Mouse (Mus musculus) adrenal gland, postnatal 25 days (tissue): ENCODE data around the gene Pgpep1l. TPM values are rescaled to one million over a fixed set of nuclear protein-coding genes. Genes with fewer than 3 reads are reported as not detected.

ENCODE experiments used
- DNase-seq: peaks from one replicate; pipeline ENCODE4 v3.0.0; 2021; ENCODE audit warnings: mixed read lengths
- total RNA-seq: library from RNA; stranded (reverse); gene quantifications from 2 replicates; pipeline ENCODE4 v1.2.3, GENCODE M21; 2021

The Pgpep1l gene
- total RNA-seq, 1 experiment from 2014 or later: not detected

DNA sequence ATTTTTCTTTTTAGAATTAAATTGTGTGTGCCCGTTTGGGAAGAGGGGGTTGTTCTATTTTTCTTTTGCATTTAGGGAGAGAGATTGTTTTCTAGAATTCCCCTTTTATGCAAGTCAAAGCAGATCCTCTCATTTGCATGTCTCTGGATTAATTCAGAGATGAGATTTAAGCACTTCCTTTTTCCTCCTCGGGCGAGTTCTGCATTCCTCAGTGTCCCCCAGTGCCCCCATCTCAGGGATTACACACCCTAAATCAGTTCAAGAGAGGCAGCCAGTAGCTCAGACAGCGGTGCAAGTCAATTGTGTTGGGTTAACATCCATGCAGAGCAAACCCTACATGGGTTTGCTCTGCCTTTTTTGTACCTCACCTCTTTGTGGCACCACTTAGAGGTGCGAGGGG lies 50.2 kb downstream of the Pgpep1l start:
- DNase-seq: no peak

DNA sequence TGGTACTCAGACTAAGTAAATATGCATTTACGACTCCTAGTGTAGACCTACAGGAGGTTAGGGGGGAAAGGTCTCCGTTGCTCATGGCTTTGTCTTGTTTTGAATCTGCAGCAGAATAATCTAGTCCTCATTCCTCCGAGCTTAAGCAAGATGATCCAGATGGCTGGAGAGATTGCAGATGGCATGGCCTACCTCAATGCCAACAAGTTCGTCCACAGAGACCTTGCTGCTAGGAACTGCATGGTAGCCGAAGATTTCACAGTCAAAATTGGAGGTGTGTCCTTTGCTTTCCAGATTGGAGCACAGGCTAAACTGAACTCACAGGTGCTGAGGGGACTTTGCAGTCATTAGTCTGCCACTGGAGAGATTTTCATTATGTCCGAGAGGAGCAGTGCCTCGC lies 52.1 kb downstream of the Pgpep1l start:
- DNase-seq: no peak

DNA sequence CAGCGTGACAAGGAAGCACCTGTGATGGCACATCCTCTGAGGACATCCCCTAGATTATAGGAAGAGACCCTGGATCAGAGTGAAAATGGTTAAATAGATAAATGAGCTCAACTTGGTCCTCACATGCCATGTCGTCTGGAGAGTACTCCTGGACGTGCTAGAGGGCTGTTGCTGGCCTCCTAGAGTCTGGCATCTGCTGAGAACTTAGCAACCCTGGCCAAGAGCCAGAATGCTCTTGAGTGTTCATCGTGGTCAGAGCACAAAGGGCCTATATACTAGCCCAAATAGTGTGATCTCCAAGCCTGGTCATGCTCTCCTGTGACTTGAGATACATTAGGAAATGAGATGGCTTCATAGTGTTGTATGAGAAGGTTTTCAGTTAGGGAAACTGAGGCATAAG lies 53.6 kb downstream of the Pgpep1l start:
- DNase-seq: no peak

DNA sequence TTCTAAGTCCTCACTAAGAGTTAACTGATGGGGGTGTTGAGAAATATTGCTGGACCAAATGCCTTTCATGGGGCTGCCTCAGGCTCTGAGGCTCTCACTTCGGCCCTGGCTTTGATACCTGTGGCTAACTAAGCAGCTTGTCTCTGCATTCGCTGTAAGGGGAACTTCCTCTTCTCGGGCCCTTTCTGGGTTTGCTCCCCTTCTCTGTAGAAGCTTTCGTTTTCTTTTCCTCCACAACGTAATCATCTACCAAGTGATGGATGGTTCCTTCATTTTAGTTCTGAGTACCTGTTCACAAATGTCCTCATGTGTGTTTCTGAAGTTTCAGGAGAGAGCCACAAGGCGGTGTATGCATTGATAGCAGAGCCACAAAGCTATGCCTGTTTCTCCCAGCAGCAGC lies 55.0 kb downstream of the Pgpep1l start:
- DNase-seq: no peak

DNA sequence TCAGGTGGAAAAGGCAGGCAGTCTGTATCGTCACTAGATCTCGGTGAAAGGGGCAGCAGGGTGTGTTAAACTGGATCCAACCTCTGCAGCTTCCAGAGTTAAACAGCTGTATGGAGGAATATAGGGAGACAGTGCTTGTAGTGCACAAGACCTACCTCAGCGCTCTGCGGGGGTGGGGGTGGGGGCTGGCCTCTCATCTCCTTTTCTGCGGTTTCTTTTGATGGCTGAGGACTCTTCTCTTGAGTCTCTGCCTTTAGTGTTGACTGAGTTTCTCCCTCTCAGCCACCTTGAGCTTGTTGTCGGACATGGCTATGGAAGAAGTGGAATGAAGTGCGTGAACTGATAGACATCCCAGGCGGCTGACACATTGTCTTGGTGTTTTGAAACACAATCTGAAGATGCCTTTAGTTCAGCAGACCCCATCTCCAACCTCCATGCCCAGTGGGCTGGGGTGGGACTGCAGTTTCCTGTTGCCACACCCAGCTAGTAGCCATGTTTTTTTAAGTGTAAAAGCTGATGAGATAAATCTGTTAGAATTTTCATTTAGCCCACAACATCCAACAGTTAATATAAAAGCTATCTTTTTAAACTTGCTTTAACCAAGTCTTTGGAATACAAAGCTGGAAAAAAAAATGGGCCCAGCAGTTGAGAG lies 58.1 kb downstream of the Pgpep1l start:
- DNase-seq: no peak

DNA sequence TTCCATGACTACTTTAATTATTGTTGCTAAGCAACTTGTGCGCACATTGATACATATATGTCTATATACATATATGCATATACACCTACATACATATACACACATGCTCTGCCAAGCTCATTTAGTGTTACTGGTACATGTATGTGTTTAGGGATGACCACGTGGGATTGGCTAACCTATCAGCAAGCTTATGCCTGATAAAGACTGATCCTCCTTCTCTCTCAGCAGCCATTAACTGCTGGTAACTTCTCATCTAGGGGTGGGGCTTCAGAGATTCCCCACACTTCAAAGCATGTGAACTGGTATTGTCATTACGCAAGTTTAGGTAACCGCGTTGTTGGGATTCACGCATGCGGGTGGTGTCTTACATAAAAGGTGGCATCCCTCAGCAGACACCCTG lies 64.4 kb downstream of the Pgpep1l start:
- DNase-seq: no peak

DNA sequence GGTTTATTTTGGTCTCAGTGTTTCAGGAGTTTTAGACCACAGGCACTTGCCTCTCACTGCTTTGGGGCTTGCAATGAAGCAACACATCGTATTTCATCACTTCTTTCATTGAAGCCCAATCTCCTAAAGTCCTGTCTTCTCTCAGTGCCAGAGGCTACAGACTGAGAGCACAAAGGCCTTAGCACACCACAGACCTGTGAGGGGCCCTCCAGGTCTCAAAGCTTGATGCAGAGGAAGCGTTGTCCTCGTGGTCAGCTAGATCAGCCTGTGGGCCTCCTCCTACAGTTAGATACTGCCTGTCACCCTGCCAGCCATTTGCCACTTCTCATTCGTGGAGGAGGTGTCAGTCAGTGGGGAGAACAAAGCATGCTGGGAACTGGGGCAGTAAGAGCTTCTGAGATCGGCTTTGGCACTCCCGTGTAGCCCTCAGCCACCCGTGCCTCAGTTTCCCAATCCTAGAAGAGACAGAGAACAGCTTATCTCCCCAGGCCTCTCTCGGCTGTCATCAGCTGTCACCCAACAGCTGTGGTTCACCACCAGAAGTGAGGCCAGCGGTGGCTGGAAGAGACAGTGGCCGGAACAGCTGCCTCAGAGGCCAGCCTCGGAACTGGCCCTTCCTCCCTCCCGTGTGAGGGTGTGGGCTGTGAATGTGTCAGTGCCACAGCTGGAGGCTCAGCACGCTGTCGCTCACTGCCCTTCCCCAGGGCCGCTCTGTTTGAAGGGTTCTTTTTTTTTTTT lies 69.9 kb downstream of the Pgpep1l start:
- DNase-seq: no peak

DNA sequence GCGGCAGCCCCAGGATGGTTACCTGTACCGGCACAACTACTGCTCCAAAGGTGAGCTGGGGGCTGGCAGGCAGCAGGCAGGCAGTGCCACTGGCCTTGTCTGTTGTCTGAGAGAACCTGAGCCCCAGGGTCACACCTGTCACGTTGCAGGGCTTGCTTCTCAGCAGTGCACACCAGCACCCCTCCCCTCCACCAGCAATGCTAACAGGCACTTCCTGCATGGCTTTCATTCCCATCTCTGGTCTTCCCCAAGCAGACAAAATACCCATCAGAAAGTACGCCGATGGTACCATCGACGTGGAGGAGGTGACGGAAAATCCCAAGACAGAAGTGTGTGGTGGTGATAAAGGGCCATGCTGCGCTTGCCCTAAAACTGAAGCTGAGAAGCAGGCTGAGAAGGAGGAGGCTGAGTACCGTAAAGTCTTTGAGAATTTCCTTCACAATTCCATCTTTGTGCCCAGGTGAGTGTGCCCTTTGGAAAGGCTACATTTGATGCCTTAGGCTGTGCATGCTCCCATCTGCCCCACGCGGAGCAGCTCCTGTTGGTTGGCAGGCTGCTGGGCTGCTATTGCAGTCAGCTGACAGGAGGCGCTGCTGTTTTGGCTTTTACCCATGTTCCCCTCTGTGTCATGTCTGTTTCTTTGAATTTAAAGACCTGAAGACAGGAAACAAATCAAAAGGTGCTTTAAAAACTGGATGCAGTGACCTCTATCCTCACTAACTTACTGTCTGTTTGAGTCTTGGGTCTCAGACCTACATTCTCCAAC lies 74.2 kb downstream of the Pgpep1l start:
- no peak for DNase-seq

DNA sequence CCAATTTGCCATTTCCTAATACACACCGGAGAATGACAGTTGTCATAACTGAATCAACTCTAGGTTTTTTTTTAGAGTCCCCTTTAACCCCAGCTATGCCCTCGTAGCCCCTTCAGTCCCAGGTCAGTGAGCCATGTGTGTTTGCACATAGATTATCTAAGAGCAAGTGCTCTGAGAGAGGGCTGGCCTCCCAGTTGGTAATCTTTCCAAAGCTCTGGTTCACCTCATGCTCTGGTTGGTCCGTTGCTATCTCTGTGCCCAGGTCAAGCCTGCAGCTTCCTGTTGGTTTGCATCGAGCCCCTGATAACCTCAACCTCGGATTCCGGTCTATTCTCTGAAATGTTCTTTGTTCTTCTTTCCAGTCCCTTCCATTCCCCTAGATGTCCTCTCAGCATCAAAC lies 74.8 kb downstream of the Pgpep1l start:
- DNase-seq: no peak

Other genes with a start within 250 kb of the Pgpep1l start
- gene Fam169b, start 9.6 kb upstream of the Pgpep1l start, total RNA-seq: 0.81 TPM in 1 of 2 replicates, not detected in the other